Mouse (Mus musculus) small intestine, adult 2 months (tissue): ENCODE results near the gene Plin1.

ENCODE experiments used
- CTCF ChIP-seq: fragments of 200-500 bp; IDR thresholded peaks from 2 replicates; pipeline ENCODE4 v1.5.1; 2012; ENCODE audit warnings: low read depth, mild to moderate bottlenecking, control low read depth, inconsistent platforms, low read length, moderate library complexity, mixed read lengths; ENCODE audit not compliant: insufficient replicate concordance, insufficient read length; ENCODE audit errors: extremely low read depth
- POLR2A ChIP-seq: fragments of 200-500 bp; IDR thresholded peaks from 2 replicates; pipeline ENCODE4 v1.6.1; 2012; ENCODE audit warnings: low read depth, mild to moderate bottlenecking, control low read depth, inconsistent platforms, low read length, moderate library complexity

DNA sequence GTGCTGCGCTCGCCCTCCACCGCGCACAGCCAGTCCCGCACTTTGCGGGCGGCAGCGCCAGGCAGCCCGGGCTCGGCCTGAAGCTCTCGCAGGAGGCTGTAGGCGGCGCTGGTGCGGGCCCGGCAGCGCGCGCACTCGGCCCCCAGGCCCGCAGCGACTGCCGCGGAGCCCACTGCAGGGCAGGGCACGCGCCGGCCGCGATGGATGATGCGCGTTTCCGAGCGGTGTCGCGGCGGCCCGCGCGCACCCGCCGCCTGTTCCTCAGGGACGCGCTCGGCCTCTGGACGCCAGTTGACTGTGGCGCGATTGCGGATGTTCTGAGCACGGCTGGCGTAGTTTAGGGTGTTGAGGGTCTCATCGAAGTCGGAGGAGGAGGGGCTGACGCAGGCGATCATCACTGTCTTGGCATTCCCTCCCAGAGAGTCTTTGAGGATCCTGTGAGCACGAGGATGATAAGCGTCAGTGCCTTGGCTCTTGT, 22.5 kb downstream of the Plin1 start:
- TF ChIP-seq CTCF: no peak
- TF ChIP-seq POLR2A: no peak
